Mouse (Mus musculus) cortical plate, adult 2 months (tissue): ENCODE results near the gene Stat5b. TPM values are rescaled to one million over a fixed set of nuclear protein-coding genes. Genes with fewer than 3 reads are reported as not detected.

Experiments
- H3K27ac ChIP-seq: fragments of 200-500 bp; 2 replicates; pipeline ENCODE4 v1.5.1; 2012; ENCODE audit warnings: low read length, control low read depth, inconsistent platforms; ENCODE audit not compliant: insufficient read depth
- H3K4me1 ChIP-seq: fragments of 200-500 bp; 2 replicates; pipeline ENCODE4 v1.6.1; 2011; ENCODE audit warnings: low read length; ENCODE audit not compliant: control insufficient read depth, insufficient read depth
- H3K4me3 ChIP-seq: fragments of 200-500 bp; 2 replicates; pipeline ENCODE4 v1.5.1; 2011; ENCODE audit warnings: mild to moderate bottlenecking, low read length, control low read depth; ENCODE audit not compliant: insufficient read depth
- CTCF ChIP-seq: fragments of 200-500 bp; IDR thresholded peaks from 2 replicates; pipeline ENCODE4 v1.5.1; 2011; ENCODE audit warnings: mild to moderate bottlenecking, control low read depth, low read length; ENCODE audit not compliant: insufficient read depth; ENCODE audit errors: extremely low read depth
- POLR2A ChIP-seq: fragments of 200-500 bp; IDR thresholded peaks from 2 replicates; pipeline ENCODE4 v1.6.1; 2011; ENCODE audit warnings: mild to moderate bottlenecking, low read length, control low read depth; ENCODE audit not compliant: insufficient read depth; ENCODE audit errors: extremely low read depth
- polyA plus RNA-seq: library from polyadenylated mRNA; depleted of rRNA; stranded (reverse); fragments of >200 nt; gene quantifications from 2 replicates; pipeline ENCODE4 v1.2.3, GENCODE M21; 2012

Gene Stat5b
- polyA plus RNA-seq, 1 experiment: 19.7 TPM

DNA sequence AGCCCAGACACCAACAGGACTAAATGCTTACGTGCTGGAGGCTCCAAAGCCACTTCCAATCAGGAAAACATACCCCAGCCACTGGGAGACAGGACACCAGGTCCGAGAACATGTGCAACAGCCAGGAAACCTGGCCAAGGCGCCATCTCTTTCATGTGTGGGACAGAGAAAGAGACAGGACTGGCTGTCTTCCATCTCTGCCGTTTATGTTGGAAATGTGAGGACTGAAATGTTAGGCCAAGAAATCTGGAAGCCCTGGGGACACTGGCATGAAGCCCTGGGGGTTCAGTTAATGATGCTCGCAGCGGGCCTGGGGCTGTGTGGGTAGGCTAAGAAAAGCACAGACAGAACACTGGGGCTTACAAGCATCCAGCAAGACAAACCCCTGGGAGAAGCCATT is 40.0 kb upstream of the Stat5b start:
- no peak for TF ChIP-seq POLR2A
- no peak for TF ChIP-seq CTCF
- Histone ChIP-seq H3K4me1 (peaks cover 1% of the 10 kb centered on the region; the same call in 1 of the 2 replicates), H3K4me3 (no peak overlapping the region), H3K27ac (no peak overlapping the region)

- TF ChIP-seq POLR2A: no peak
- no peak for TF ChIP-seq CTCF
- Histone ChIP-seq H3K4me3 (no peak overlapping the region), H3K27ac (no peak overlapping the region), H3K4me1 (peaks cover 1% of the 10 kb centered on the region; the same call in 1 of the 2 replicates)
Measured at GRCm38 (mm10) chr11:100888348-100888820, 37.9 kb upstream of the Stat5b start.

DNA sequence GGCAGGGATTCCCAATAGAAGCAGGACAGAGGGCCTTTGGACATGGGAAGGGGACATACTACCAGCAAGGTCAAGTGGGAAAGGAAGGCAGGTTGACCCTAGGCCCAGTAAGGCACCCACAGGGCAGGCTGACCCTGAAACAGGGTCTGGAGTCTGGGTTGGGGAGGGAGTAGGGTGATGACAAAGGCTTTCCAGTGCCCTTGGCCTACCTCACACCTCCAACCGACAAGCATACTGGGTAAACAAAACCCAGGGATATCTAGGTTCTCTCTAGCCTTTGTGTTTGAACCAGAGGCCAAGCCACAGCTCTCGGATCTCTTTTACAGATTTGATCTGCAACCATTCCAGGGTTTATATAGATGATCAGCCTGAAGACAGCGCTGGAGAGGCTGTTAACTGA is 37.2 kb upstream of the Stat5b start:
- Histone ChIP-seq H3K4me3 (no peak overlapping the region), H3K27ac (no peak overlapping the region), H3K4me1 (peaks cover 1% of the 10 kb centered on the region; the same call in 1 of the 2 replicates)
- TF ChIP-seq POLR2A: no peak
- no peak for TF ChIP-seq CTCF

GRCm38 (mm10) chr11:100887236-100887635 is 36.7 kb upstream of the Stat5b start:
- no peak for TF ChIP-seq POLR2A
- TF ChIP-seq CTCF: no peak
- H3K4me3 ChIP-seq: no peak overlapping the region
- no peaks in the 10 kb centered on the region for H3K4me1 ChIP-seq
- no peak overlapping the region for H3K27ac ChIP-seq

GRCm38 (mm10) chr11:100886188-100886740 is 35.7 kb upstream of the Stat5b start:
- Histone ChIP-seq H3K4me1 (no peaks in the 10 kb centered on the region), H3K4me3 (no peak overlapping the region), H3K27ac (no peak overlapping the region)
- no peak for TF ChIP-seq POLR2A
- TF ChIP-seq CTCF: no peak

GRCm38 (mm10) chr11:100885472-100885871 is 34.9 kb upstream of the Stat5b start:
- Histone ChIP-seq H3K4me3 (no peak overlapping the region), H3K27ac (no peak overlapping the region), H3K4me1 (no peaks in the 10 kb centered on the region)
- TF ChIP-seq POLR2A (no peak), CTCF (no peak)

GRCm38 (mm10) chr11:100883640-100884039 is 33.1 kb upstream of the Stat5b start:
- TF ChIP-seq POLR2A (no peak), CTCF (no peak)
- no peak overlapping the region for H3K4me3 ChIP-seq
- no peak overlapping the region for H3K27ac ChIP-seq
- H3K4me1 ChIP-seq: no peaks in the 10 kb centered on the region

GRCm38 (mm10) chr11:100879321-100880078 is 29.0 kb upstream of the Stat5b start:
- Histone ChIP-seq H3K4me3 (no peak overlapping the region), H3K4me1 (no peaks in the 10 kb centered on the region), H3K27ac (no peak overlapping the region)
- no peak for TF ChIP-seq CTCF
- no peak for TF ChIP-seq POLR2A

DNA sequence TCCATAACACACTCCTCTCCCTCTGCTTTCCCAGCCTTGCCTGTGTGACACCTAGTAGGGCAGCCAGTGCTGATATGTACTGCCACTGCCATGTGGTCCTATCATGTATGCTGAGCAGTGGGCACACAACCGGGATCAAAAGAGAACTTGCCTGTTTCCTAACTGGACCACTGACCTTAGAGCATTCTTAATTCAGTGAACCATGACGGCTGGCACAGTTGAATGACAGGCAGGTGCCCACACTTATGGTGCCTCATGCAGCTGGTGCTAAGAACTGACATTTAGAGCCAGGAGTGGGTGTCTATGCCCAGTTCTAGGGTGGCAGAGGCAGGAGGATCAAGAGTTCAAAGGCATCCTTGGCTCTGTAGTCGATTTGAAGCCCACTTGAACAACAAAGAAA is 25.2 kb upstream of the Stat5b start:
- Histone ChIP-seq H3K4me3 (no peak overlapping the region), H3K4me1 (no peaks in the 10 kb centered on the region), H3K27ac (no peak overlapping the region)
- no peak for TF ChIP-seq CTCF
- no peak for TF ChIP-seq POLR2A

GRCm38 (mm10) chr11:100870968-100871350 is 20.4 kb upstream of the Stat5b start:
- Histone ChIP-seq H3K4me1 (no peaks in the 10 kb centered on the region), H3K4me3 (no peak overlapping the region), H3K27ac (no peak overlapping the region)
- no peak for TF ChIP-seq POLR2A
- TF ChIP-seq CTCF: no peak
